Mouse (Mus musculus) CD4-positive, CD25-positive, alpha-beta regulatory T cell, adult 2 months (primary cell): ENCODE measurements at regions not wholly inside any gene's neighbourhood (a gene's known extent, or its start where the extent isn't known, plus 50 kb on each side); places are given as distances from the start of the nearest gene placed in this dataset.

ENCODE experiments used
- DNase-seq: peaks from one replicate; pipeline ENCODE4 v3.0.0-alpha.2; 2012; ENCODE audit warnings: low read depth, low spot score

GRCm38 (mm10) chr14:48330965-48331622 is 114.8 kb upstream of the Tmem260 start:
- DNase-seq = no peak

DNA sequence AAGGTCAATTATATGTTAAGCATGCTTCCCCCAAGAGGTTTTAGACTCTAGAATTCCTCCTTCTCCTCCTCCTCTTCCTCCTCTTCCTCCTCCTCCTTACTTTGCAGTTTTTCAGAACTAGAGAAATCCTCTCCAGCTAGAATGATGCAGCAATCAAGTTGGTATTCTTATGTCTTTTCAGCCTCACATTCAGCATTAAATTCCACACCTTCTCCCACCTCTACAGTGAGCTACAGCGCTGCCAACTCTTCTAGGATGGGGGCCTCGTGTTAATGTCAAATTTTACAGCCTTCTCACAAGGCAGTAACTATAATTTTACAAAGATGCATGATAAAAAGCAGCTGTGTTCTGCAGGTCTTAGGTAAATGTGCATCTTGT is 114.3 kb upstream of the Tmem260 start:
- no peak for DNase-seq

DNA sequence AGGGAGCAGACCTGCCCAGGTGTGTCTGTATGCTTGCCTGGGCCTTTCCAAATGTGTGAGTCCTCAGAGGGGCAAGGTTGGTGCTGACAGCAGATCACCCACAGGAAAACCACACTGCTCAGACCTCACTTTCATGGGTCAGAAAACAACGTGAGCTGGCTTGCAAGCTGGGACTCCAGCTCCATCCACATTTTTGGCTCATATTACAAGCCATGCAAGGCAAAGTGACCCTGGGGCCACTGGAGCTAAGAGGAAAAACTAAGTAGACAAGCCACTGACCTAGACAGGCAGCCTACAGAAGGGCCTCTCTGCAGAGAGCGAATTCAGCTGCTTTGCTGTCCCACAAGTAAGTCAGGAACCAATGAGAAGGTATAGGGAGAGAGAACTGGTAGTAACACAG is 113.7 kb upstream of the Tmem260 start:
- no peak for DNase-seq

DNA sequence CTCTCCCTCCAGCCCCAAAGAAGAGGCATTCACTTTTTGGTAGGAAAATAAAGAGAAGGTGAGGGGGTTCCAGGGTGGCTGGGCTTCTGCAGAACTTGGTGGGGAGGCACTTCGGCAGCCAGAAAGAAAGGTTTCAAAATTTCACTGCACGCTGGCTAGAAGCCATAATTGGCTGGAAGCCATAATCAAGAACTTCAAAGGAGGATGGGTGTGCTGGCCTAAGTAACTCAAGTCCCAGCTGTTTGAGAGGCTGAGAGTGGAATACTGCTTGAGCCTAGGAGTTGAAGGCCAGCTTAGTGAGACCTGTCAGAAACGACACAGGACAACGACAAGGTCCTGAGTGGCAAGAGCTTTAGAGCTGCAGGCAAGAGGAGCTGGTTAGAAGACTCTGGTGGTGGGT is 113.3 kb upstream of the Tmem260 start:
- DNase-seq = no peak

- no peak for DNase-seq
These were observed 111.7 kb upstream of the Tmem260 start for GRCm38 (mm10) chr14:48334106-48334809.

- DNase-seq = peak; percentile 9
These were observed 106.5 kb upstream of the Tmem260 start for GRCm38 (mm10) chr14:48339434-48339833.

DNA sequence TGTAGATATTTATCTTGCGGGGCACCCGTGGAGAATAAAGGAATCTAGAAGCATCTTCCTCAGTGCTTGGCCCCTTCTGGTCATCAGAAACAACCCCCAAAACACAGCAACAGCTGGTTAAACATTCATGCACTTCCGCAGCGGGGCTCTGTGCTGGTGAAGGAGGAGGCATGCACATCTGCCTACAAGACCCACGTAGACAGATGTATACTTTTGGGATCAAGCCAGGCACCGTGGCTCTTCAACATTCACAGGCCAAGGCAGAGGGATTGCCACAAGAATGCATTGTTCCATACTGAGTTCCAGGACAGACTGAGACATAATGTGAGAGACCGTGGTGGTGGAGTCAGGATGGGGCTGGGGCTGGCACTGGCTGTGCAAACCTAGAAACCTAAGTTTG is 103.0 kb upstream of the Tmem260 start:
- no peak for DNase-seq

GRCm38 (mm10) chr14:48345956-48346355 is 100.0 kb upstream of the Tmem260 start:
- no peak for DNase-seq

DNA sequence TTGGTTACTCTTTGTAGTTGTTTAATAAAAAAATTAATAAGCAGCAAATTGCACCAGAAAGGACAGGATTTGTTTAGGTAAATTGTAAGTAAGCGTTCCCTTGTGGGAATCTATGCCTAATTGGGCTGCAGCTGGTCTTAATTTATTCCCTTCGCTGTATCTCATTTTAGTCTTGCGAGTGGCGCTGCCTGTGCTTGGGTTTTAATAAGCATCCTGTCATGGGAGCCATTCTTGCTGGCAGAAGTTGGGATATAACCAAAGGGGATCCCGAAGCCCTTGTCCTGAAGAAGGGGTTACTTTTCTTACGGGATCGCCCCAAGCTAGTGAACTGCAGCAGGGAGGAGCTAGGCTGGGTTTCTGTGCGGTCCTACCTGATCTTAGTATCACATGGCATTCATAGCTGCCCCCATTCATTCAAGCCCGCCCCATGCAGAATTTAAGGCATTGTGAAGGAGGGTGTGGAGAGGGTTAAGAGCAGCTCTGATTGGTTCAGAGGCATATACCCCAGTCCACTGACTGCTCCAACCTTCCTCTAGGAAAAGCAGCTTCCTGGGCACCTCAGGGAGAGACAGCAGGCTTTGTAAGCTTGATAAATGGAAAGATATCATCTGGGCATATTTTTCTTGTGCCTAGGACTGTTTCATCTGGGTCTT is 96.4 kb upstream of the Tmem260 start:
- DNase-seq = no peak

GRCm38 (mm10) chr14:48351652-48352051 is 94.3 kb upstream of the Tmem260 start:
- no peak for DNase-seq

- no peak for DNase-seq
These were observed 93.1 kb upstream of the Tmem260 start for GRCm38 (mm10) chr14:48352825-48353224.

DNA sequence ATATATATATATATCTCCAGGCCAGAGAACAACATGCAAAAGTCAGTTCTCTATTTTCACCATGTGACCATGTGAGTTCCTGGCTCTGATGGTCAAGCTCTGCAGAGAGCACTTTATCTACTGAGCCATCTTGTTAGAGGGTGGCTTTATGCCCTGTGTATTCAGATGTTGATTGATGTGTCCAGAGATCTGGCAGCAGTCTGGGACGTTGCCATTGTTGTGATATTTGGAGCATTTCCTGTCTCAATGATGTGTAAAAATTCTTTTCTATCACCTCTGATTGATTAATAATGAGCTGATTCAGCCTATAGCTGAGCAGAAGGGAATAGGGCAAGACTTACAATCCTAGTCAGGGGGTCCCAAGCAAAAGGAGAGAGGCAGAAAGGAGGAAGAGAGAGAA is 91.7 kb upstream of the Tmem260 start:
- no peak for DNase-seq

DNA sequence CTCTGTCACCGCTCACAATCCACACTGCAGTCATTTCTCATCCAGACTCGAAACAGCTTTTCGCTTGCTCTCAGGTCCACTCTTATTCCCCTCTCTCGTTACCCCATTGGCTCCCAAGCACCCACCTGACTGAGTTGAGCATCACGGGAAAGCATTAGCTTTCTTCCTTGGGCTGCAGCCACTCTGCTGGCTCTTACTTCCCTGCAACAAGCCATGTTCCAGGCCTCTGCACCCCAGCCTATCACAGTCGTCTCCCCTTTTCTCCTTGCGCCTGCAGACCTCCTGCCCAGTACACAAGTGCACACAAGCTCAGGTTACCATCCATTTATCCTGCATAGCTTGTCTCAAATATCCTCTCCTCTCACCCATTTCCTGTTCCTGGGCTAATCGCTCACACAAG is 88.5 kb upstream of the Tmem260 start:
- DNase-seq = no peak

- no peak for DNase-seq
These were observed 87.3 kb upstream of the Tmem260 start for GRCm38 (mm10) chr14:48358487-48359159.

DNA sequence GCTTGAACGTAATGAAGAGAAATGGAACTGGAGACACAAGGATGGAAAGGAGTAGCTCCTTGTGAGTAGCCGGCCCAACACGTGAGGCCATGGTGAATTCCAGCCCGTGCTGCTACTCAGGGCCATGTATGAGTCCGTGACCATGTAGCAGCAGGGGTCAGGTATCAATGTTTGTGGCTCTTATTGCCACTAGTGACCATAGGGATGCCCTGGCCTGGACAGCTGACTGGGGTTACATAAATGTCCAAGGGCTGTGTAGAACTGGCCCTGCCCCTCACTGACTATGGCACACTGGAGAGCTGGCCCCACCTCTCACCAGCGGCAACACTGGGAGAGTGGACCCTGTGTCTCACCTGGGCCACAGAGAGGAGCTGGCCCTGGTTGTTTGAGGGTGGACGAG is 84.1 kb upstream of the Tmem260 start:
- no peak for DNase-seq

DNA sequence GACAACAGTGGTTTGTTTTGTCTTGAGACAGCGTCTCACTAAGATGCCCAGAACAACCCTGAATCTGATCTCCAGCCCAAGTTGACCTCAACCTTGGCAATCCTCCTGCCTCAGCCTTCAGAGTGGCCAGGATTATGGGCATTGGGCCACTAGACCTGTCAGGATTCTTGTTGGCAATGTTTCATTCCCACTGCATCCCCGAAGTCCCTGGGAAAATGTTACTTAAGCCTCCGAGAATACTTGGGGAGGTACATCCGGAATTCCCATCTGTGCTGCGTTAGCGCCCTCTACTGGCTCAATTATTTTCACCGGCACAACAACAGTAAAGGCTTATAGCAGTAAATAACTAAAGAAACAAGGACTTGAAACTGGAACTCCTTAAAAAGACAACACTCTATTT is 78.9 kb upstream of the Tmem260 start:
- DNase-seq = peak; percentile 71

DNA sequence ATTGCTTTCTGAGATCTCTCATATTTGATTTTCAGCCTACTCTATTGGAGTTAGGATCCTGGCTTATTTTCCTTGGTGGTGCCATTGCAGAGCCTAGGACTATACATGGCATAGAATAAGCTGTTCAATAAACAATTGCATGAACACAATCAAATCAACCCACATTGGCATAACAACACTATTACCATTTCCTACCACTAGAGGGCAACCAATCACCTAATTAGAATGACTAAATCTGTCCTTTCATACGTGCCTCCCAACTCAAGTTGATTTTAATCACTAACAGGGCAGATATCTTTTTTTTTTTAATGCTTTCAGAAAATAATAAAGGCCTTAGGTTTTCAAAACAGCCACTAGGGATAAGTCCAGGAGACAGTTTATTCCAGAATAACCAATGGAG is 75.6 kb upstream of the Tmem260 start:
- peak; percentile 77 for DNase-seq

- peak; percentile 18 for DNase-seq
These were observed 74.2 kb upstream of the Tmem260 start for GRCm38 (mm10) chr14:48371766-48372165.

- DNase-seq = peak; percentile 66
These were observed 69.8 kb upstream of the Tmem260 start for GRCm38 (mm10) chr14:48376112-48376511.
